ENCODE assay signal across 7 mouse cellular contexts in the genomic region with DNA sequence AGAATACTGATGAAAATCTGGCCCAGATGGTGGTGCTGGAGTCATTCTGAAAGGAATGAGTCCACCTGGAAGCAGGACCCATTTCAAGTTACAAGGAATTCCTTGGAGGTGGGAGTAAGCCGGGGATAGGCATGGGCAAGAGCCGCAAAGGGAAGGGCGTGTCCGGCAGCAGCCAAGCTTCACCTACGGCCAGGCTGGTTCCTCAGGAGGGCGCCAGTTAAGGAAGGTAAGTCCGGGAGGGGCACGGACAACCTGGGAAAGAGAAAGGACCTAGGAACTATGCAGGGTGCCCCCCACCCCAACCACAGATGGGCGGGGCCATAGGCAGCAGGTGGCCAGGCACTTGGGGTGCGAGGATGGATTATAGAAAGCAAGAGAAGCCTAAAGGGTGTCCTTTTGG. TPM values are rescaled to one million over a fixed set of nuclear protein-coding genes. Genes with fewer than 3 reads are reported as not detected.
DNase-seq lines count a peak whose midpoint lies in the region; ATAC-seq and TF ChIP-seq lines count a peak whose summit lies in the region.

No protein-coding gene starts in this region.

- 3% methylated on average over 10 of the region's 10 CpGs for WGBS in forebrain, embryonic 14.5 days
- 2% methylated on average over 10 of the region's 10 CpGs for WGBS in limb, embryonic 10.5 days
- WGBS in midbrain, embryonic 15.5 days, result 2% methylated on average over 10 of the region's 10 CpGs

- no peak for TF ChIP-seq CTCF in bone marrow macrophage, adult 2 months (IDR thresholded peaks at IDR 0.05; ENCODE audit: low read depth, low read length)

- peak overlapping the region; percentile 77 for H3K9ac ChIP-seq in forebrain, embryonic 14.5 days (ENCODE audit: low read length)
- H3K9ac ChIP-seq in midbrain, embryonic 15.5 days, result peak overlapping the region; percentile 63

- peaks cover 8% of the 10 kb centered on the region for H3K4me1 ChIP-seq in bone marrow macrophage, adult 2 months (ENCODE audit: control insufficient read depth, insufficient read depth, low read length)
- peaks cover 8% of the 10 kb centered on the region for H3K4me1 ChIP-seq in forebrain, embryonic 14.5 days (ENCODE audit: control insufficient read depth, insufficient read depth, low read length)
- peaks cover 34% of the 10 kb centered on the region for H3K4me1 ChIP-seq in limb, embryonic 10.5 days
- peaks cover 22% of the 10 kb centered on the region for H3K4me1 ChIP-seq in midbrain, embryonic 15.5 days

- H3K27me3 ChIP-seq in forebrain, embryonic 14.5 days (replicated peaks; ENCODE audit: control insufficient read depth, insufficient read depth, low read length), result 0 out of 2 replicates have a peak, but pooled peaks cover 3% of the 10 kb centered on the region
- peaks cover 47% of the 10 kb centered on the region for H3K27me3 ChIP-seq in limb, embryonic 10.5 days (ENCODE audit: low read depth, poor library complexity, severe bottlenecking)
- 0 out of 2 replicates have a peak, but pooled peaks cover 3% of the 10 kb centered on the region for H3K27me3 ChIP-seq in midbrain, embryonic 15.5 days (replicated peaks)

- peak overlapping the region; percentile 65 for H3K4me3 ChIP-seq in bone marrow macrophage, adult 2 months (ENCODE audit: insufficient read depth, low read length)
- peak overlapping the region; percentile 66 for H3K4me3 ChIP-seq in forebrain, embryonic 14.5 days (ENCODE audit: low read depth, low read length)
- H3K4me3 ChIP-seq in limb, embryonic 10.5 days, result peak overlapping the region; percentile 64
- H3K4me3 ChIP-seq in midbrain, embryonic 15.5 days, result peak overlapping the region; percentile 82

- no peak for ATAC-seq in forebrain, embryonic 14.5 days
- no peak for ATAC-seq in midbrain, embryonic 15.5 days (replicated peaks)

- peak overlapping the region; percentile 98 for H3K4me2 ChIP-seq in forebrain, embryonic 14.5 days (ENCODE audit: low read length)
- peak overlapping the region; percentile 99 for H3K4me2 ChIP-seq in midbrain, embryonic 15.5 days

- DNase-seq in layer of hippocampus, adult 9-11 months, result peak; percentile 40
- no peak for DNase-seq in layer of hippocampus, adult 8-10 months (ENCODE audit: low spot score in 2 of 2)
- peak; percentile 14 for DNase-seq in forebrain, embryonic 14.5 days (ENCODE audit: low spot score)
- peak; percentile 46 for DNase-seq in limb, embryonic 10.5 days (ENCODE audit: low spot score)
- no peak for DNase-seq in left cerebral cortex, adult 11 months (ENCODE audit: low spot score)

- no peaks in the 10 kb centered on the region for H3K36me3 ChIP-seq in forebrain, embryonic 14.5 days (ENCODE audit: control insufficient read depth, insufficient read depth, low read length)
- no peaks in the 10 kb centered on the region for H3K36me3 ChIP-seq in limb, embryonic 10.5 days
- no peaks in the 10 kb centered on the region for H3K36me3 ChIP-seq in midbrain, embryonic 15.5 days (replicated peaks)

- H3K27ac ChIP-seq in bone marrow macrophage, adult 2 months (ENCODE audit: insufficient read depth, low read depth, low read length), result no peak overlapping the region
- H3K27ac ChIP-seq in forebrain, embryonic 14.5 days (ENCODE audit: low read depth, low read length), result no peak overlapping the region
- peak overlapping the region; percentile 71 for H3K27ac ChIP-seq in limb, embryonic 10.5 days
- peak overlapping the region; percentile 66; the same call in 1 of the 2 replicates for H3K27ac ChIP-seq in midbrain, embryonic 15.5 days

- H3K9me3 ChIP-seq in forebrain, embryonic 14.5 days (replicated peaks; ENCODE audit: control insufficient read depth, low read length), result no peaks in the 10 kb centered on the region
- no peaks in the 10 kb centered on the region for H3K9me3 ChIP-seq in limb, embryonic 10.5 days (replicated peaks)
- no peaks in the 10 kb centered on the region for H3K9me3 ChIP-seq in midbrain, embryonic 15.5 days

- no peak for TF ChIP-seq POLR2A in bone marrow macrophage, adult 2 months (IDR thresholded peaks at IDR 0.05; ENCODE audit: borderline replicate concordance, low read depth, low read length)

RNA-seq across cellular contexts. Expression of a gene that starts 1.8 kb away (rescaled TPM):
- total RNA-seq in layer of hippocampus, adult 8-10 months (2022), result 10 to 100 TPM; 36.0 to 49.4 (median 43.5) TPM
- 3.0 and 4.4 TPM in 2 replicates for polyA plus RNA-seq in bone marrow macrophage, adult 2 months (2012; ENCODE audit: insufficient read depth, insufficient read length, missing spikeins)
- polyA plus RNA-seq in forebrain, embryonic 14.5 days (2014; fragmentation: Nextera tagmentation; extraction: Ambion mirVana), result 21.3 and 33.6 TPM in 2 replicates
- polyA plus RNA-seq in limb, embryonic 10.5 days (2016; fragmentation: Nextera tagmentation; extraction: Ambion mirVana), result 8.6 and 9.4 TPM in 2 replicates
- polyA plus RNA-seq in midbrain, embryonic 15.5 days (2015; fragmentation: Nextera tagmentation; extraction: Ambion mirVana), result 53.2 and 61.1 TPM in 2 replicates

Comparison
In these comparisons a context has a peak if more than half of its experiments do, and no peak if none do; other contexts are left out.
1. DNase-seq: peak in layer of hippocampus, adult 9-11 months (single experiment), forebrain, embryonic 14.5 days (single experiment) and limb, embryonic 10.5 days (single experiment); none in layer of hippocampus, adult 8-10 months (0 of 2) and left cerebral cortex, adult 11 months (single experiment).
2. H3K27ac ChIP-seq: peak in limb, embryonic 10.5 days (single experiment) and midbrain, embryonic 15.5 days (single experiment); none in bone marrow macrophage, adult 2 months (single experiment) and forebrain, embryonic 14.5 days (single experiment).
3. Peak in every context shown above with its lines, with median percentiles within 50 percentile points of each other: H3K4me3 ChIP-seq.